Mouse (Mus musculus) forebrain, embryonic 13.5 days (tissue): ENCODE measurements around the gene Slc4a8. TPM values are rescaled to one million over a fixed set of nuclear protein-coding genes. Genes with fewer than 3 reads are reported as not detected.

Experiments
- ATAC-seq: fragments of 200-750 bp; cut with Nextera tagmentation; 2 replicates; pipeline ENCODE4 v1.8.0; 2017
- H3K27ac ChIP-seq: fragments of 300-500 bp; sonication (generic); 2 replicates; pipeline ENCODE4 v1.5.1; 2015; ENCODE audit warnings: inconsistent platforms, mild to moderate bottlenecking, moderate library complexity
- H3K27me3 ChIP-seq: fragments of 300-500 bp; sonication (generic); 2 replicates; pipeline ENCODE4 v1.6.1; 2015; ENCODE audit warnings: mild to moderate bottlenecking, inconsistent platforms
- H3K36me3 ChIP-seq: fragments of 300-500 bp; sonication (generic); 2 replicates; pipeline ENCODE4 v1.6.1; 2015; ENCODE audit warnings: mild to moderate bottlenecking, inconsistent platforms; ENCODE audit not compliant: poor library complexity, severe bottlenecking
- H3K4me1 ChIP-seq: fragments of 300-500 bp; sonication (generic); 2 replicates; pipeline ENCODE4 v1.6.1; 2015; ENCODE audit warnings: inconsistent platforms
- H3K4me2 ChIP-seq: fragments of 300-500 bp; sonication (generic); 2 replicates; pipeline ENCODE4 v1.6.1; 2015; ENCODE audit warnings: inconsistent platforms, mild to moderate bottlenecking, moderate library complexity
- H3K4me3 ChIP-seq: fragments of 300-500 bp; sonication (generic); 2 replicates; pipeline ENCODE4 v1.5.1; 2015; ENCODE audit warnings: mild to moderate bottlenecking, inconsistent platforms
- H3K9ac ChIP-seq: fragments of 300-500 bp; sonication (generic); 2 replicates; pipeline ENCODE4 v1.6.1; 2015; ENCODE audit warnings: mild to moderate bottlenecking, inconsistent platforms
- H3K9me3 ChIP-seq: fragments of 300-500 bp; sonication (generic); replicated peaks from 2 replicates; pipeline ENCODE4 v1.6.1; 2016; ENCODE audit warnings: inconsistent platforms
- WGBS: fragments of 180-500 bp; shearing (Covaris S2); methylation state at CpG from one replicate; pipeline ENCODE4 v1.1.7; 2015; 5-methylcytosine and 5-hydroxymethylcytosine counted together
- polyA plus RNA-seq: library from polyadenylated mRNA; unstranded; fragments of >200 nt; fragmentation: Nextera tagmentation; extraction: Ambion mirVana; gene quantifications from 2 replicates; pipeline ENCODE4 v1.2.1, GENCODE M21; 2015

Slc4a8 gene
- polyA plus RNA-seq, 1 experiment from 2014 or later = 17.1 TPM

GRCm38 (mm10) chr15:100727834-100728233 lies 33.7 kb upstream of the Slc4a8 start:
- H3K4me2 ChIP-seq = no peak overlapping the region
- no peaks in the 10 kb centered on the region for H3K36me3 ChIP-seq
- H3K9me3 ChIP-seq = no peaks in the 10 kb centered on the region
- peaks cover 53% of the 10 kb centered on the region for H3K27me3 ChIP-seq
- no peak overlapping the region for H3K4me3 ChIP-seq
- peaks cover 10% of the 10 kb centered on the region for H3K4me1 ChIP-seq
- H3K9ac ChIP-seq = no peak overlapping the region
- no peak for ATAC-seq
- H3K27ac ChIP-seq = no peak overlapping the region
- 86% methylated on average over 11 of the region's 11 CpGs for WGBS

DNA sequence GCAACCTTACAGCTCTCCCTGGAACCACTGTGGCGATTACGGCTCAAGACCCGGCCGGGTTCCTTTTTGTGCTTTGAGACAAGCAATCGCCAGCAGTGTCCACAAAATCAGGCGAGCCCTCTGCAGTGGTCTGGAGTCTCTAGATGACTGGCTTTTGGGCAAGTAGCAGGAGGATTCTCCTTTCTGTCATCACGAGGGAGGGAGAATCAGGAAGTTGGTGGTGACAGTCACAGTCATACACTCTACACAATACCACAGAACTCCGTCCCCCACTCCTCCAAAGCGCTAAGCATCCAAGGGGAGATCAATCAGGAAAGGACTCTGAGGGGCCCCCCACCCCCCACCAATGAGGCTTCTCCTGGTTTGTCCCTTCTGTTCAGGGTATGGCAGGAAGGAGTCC lies 33.0 kb upstream of the Slc4a8 start:
- Histone ChIP-seq H3K4me2 (peak overlapping the region; percentile 64), H3K9me3 (no peaks in the 10 kb centered on the region), H3K27ac (no peak overlapping the region), H3K9ac (peak overlapping the region; percentile 56; the same call in 1 of the 2 replicates), H3K36me3 (no peaks in the 10 kb centered on the region), H3K4me1 (peaks cover 10% of the 10 kb centered on the region), H3K4me3 (peak overlapping the region; percentile 40), H3K27me3 (peaks cover 53% of the 10 kb centered on the region)
- WGBS = 28% methylated on average over 9 of the region's 9 CpGs
- no peak for ATAC-seq

DNA sequence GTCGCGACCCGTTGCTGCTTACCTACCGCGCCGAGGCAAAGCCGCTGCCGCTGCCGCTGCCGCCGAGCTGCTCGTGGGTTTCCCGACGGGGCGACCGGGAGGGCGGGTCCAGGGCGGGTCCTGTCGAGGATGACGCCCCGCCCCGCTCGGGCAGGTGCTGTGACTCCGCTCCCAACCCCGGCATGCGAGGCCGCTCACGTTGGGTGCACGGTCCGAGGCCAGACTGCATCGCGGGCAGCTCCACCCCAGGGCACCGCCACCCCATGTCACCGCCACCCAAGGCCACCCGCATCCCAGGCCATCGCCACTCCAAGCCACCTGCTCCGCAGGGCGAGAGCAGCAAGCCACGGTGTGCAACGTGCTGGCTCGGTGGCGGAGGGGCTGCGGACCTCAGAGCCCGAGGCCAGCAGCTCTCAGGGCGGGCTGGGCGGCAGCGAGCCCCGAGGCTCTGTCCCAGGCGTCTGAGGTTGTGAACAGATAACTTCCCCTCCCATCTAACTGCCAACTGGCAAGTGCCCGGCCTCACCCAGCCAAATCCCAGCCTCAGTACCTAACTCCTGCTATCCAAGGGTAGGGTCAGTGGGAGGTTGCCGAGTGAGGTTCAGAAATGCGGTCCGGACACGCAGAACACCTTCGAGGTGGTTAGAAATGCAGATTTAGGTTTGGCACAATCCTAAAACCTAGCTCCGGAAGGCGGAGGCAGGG lies 32.1 kb upstream of the Slc4a8 start, which contains the start of gene Galnt6:
Galnt6 (minus strand) TSS at position 96 of the 705 bp plus-strand sequence.
- peaks cover 46% of the 10 kb centered on the region for H3K27me3 ChIP-seq
- 3% methylated on average over 53 of the region's 57 CpGs for WGBS
- peak within 1 kb of the TSS; percentile 56 for H3K9ac ChIP-seq
- peaks cover 10% of the 10 kb centered on the region for H3K4me1 ChIP-seq
- H3K27ac ChIP-seq = no peak within 1 kb of the TSS
- H3K4me3 ChIP-seq = peak within 1 kb of the TSS; percentile 40
- no peak for ATAC-seq
- H3K9me3 ChIP-seq = no peaks in the 10 kb centered on the region
- no peaks in the 10 kb centered on the region for H3K36me3 ChIP-seq
- peak within 1 kb of the TSS; percentile 64 for H3K4me2 ChIP-seq

DNA sequence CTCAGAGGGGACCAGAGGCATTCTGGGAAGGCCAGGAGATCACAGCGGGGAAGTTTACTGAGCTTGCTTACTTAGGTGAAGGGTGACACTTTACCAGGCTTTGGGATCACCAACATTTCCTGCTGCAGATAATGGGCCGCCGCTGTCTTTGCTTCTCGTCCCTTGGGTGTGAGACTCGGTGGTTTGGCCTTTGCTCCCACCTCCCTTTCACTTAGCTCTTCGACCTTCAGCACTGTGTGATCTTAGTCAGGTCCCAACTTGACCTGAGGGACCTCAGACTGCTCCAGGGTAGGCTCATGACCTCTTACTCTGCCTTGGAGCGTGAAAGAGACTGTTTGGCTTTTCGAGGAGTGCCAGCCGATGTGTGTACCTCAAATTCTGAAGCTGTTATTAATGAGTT lies 30.5 kb upstream of the Slc4a8 start:
- Histone ChIP-seq H3K36me3 (no peaks in the 10 kb centered on the region), H3K9ac (no peak overlapping the region), H3K4me2 (no peak overlapping the region), H3K4me1 (peaks cover 10% of the 10 kb centered on the region), H3K27ac (no peak overlapping the region), H3K4me3 (no peak overlapping the region), H3K9me3 (no peaks in the 10 kb centered on the region), H3K27me3 (peaks cover 46% of the 10 kb centered on the region)
- no peak for ATAC-seq
- 57% methylated on average over 9 of the region's 9 CpGs for WGBS

DNA sequence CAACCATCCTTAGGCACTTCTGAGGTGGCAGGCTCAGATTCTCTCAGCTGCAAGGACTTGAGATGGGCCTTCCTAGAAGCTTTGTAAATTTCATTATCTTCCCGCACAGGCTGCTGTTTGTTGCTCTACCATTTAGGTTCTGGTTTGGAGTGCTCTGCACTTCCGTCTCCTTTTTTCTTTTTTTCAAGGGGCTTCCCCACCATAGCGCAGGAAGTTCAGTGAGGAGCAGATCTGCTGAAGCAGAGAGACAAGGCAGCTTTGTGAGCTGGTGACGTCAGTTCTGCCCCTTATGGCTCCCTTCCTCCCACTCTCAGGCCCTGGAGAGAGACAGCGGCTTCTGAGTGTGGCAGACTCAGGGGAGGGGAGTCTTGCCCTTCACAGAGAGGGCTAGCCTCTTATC lies 29.0 kb upstream of the Slc4a8 start:
- H3K9me3 ChIP-seq = no peaks in the 10 kb centered on the region
- H3K27me3 ChIP-seq = peaks cover 40% of the 10 kb centered on the region
- no peaks in the 10 kb centered on the region for H3K36me3 ChIP-seq
- no peak overlapping the region for H3K4me2 ChIP-seq
- no peak overlapping the region for H3K4me3 ChIP-seq
- no peak overlapping the region for H3K27ac ChIP-seq
- H3K4me1 ChIP-seq = peaks cover 10% of the 10 kb centered on the region
- ATAC-seq = no peak
- WGBS = 42% methylated on average over 5 of the region's 5 CpGs
- no peak overlapping the region for H3K9ac ChIP-seq

DNA sequence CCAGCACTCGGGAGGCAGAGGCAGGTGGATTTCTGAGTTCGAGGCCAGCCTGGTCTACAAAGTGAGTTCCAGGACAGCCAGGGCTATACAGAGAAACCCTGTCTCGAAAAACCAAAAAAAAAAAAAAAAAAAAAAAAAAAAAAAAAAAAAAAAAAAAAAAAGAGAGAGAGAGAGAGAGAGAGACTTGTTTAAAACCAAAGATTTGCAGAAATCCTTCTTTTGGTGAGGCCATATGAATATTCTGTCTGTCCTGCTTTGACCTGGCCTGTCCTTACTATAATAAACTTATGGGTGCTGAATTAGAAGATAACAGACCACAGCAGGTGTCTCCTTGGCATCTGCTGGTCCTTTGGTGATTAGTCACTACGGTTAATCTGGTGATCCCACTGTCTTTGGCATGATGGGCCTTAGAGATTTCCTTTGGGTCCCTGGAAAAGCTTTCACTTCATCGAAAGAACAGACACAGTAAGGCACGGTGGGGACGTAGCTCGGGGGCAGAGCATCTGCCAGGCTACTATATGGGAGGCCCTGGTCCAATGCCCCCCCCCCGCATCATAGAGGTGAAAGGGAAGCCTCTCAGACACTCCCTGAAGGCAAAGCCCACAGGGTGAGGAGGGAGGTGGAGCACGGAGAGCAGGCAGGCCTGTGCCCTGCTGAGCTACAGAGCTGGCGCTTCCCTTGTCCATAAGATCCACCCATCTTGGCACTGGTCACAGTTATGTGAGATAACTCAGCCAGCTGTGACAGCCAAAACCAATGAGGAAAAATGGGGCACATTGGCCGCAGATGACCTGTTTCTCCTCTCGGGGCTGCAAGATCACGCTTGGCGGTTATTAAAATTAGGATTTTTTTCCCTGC lies 26.2 kb upstream of the Slc4a8 start:
- Histone ChIP-seq H3K4me1 (no peaks in the 10 kb centered on the region), H3K27me3 (peaks cover 13% of the 10 kb centered on the region), H3K36me3 (no peaks in the 10 kb centered on the region), H3K4me2 (no peak overlapping the region), H3K27ac (no peak overlapping the region), H3K9me3 (no peaks in the 10 kb centered on the region), H3K4me3 (no peak overlapping the region), H3K9ac (no peak overlapping the region)
- WGBS = 91% methylated on average over 14 of the region's 15 CpGs
- ATAC-seq = no peak

DNA sequence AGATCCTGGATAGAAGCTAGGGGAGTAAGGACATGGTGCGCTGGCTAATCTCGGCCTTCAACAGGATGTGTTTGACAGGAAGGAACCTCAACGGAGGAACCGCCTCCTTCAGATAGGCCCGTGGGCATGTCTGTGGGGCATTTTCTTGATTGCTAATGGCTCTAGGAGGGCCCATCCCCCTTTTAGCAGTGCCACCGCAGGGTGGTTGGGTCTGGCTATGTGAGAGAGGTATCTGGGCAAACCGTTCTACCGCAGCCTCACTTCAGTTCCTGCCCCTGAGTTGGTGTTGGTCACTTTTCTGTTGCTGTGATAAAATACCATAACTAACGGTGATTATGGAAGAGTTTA lies 25.6 kb upstream of the Slc4a8 start:
- Histone ChIP-seq H3K4me3 (no peak overlapping the region), H3K27ac (no peak overlapping the region), H3K36me3 (no peaks in the 10 kb centered on the region), H3K4me2 (no peak overlapping the region), H3K27me3 (peaks cover 6% of the 10 kb centered on the region), H3K9ac (no peak overlapping the region), H3K4me1 (no peaks in the 10 kb centered on the region), H3K9me3 (no peaks in the 10 kb centered on the region)
- ATAC-seq = no peak
- 88% methylated on average over 9 of the region's 9 CpGs for WGBS

GRCm38 (mm10) chr15:100737667-100738066 lies 23.9 kb upstream of the Slc4a8 start:
- WGBS = 86% methylated on average over 3 of the region's 3 CpGs
- Histone ChIP-seq H3K27ac (no peak overlapping the region), H3K9ac (no peak overlapping the region), H3K36me3 (no peaks in the 10 kb centered on the region), H3K4me1 (no peaks in the 10 kb centered on the region), H3K4me2 (no peak overlapping the region), H3K4me3 (no peak overlapping the region), H3K9me3 (no peaks in the 10 kb centered on the region), H3K27me3 (no peaks in the 10 kb centered on the region)
- ATAC-seq = no peak

DNA sequence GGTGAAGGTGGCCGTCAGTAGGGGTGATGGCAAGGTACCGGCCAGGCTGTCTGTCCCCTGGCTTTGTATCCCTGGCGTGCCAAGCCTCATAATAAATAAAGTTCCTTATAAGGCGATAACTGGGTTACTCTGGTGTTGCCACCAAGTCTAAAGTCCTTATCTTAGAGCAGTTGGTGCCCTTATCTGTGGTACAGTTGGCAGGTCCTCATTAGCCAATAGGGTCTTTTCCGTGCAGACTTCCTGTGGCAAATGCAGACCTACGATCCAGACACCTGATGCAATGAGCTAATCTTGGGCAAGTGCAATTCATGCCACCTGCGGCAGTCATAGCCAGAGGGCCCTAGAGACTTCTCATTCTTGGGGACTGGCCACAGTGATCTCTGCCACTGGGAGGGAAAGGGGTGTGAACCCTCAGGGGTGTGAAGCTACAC lies 23.2 kb upstream of the Slc4a8 start:
- no peaks in the 10 kb centered on the region for H3K4me1 ChIP-seq
- no peaks in the 10 kb centered on the region for H3K9me3 ChIP-seq
- H3K4me3 ChIP-seq = no peak overlapping the region
- H3K9ac ChIP-seq = no peak overlapping the region
- H3K4me2 ChIP-seq = no peak overlapping the region
- H3K27me3 ChIP-seq = no peaks in the 10 kb centered on the region
- WGBS = 90% methylated on average over 7 of the region's 7 CpGs
- no peak for ATAC-seq
- no peaks in the 10 kb centered on the region for H3K36me3 ChIP-seq
- H3K27ac ChIP-seq = no peak overlapping the region

- 87% methylated on average over 6 of the region's 6 CpGs for WGBS
- no peak overlapping the region for H3K4me2 ChIP-seq
- no peak for ATAC-seq
- H3K27me3 ChIP-seq = no peaks in the 10 kb centered on the region
- no peaks in the 10 kb centered on the region for H3K4me1 ChIP-seq
- H3K4me3 ChIP-seq = no peak overlapping the region
- no peak overlapping the region for H3K27ac ChIP-seq
- H3K9me3 ChIP-seq = no peaks in the 10 kb centered on the region
- H3K9ac ChIP-seq = no peak overlapping the region
- H3K36me3 ChIP-seq = no peaks in the 10 kb centered on the region
These were observed 22.1 kb upstream of the Slc4a8 start for GRCm38 (mm10) chr15:100739442-100739841.

DNA sequence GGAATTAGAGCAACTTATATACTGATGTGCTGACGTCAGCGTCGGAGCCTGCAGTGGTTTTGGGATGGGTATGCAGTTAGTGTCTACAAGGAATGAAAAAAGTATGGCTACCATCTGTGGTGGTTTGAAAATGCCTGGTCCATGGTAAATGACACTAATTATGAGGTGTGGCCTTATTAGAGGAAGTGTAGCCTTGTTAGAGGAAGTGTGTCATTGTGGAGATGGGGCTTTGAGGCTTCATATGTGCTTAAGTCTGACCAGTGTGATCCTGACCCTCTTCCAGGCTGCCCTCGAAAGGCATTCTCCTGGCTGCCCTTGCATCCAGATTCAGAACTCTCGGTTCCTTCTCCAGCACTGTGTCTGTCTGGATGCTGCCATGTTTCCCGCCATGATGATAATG lies 18.3 kb upstream of the Slc4a8 start:
- Histone ChIP-seq H3K4me3 (no peak overlapping the region), H3K9ac (no peak overlapping the region), H3K4me2 (no peak overlapping the region), H3K36me3 (no peaks in the 10 kb centered on the region), H3K27me3 (no peaks in the 10 kb centered on the region), H3K27ac (no peak overlapping the region), H3K9me3 (no peaks in the 10 kb centered on the region), H3K4me1 (peaks cover 11% of the 10 kb centered on the region; the same call in 1 of the 2 replicates)
- no peak for ATAC-seq
- 92% methylated on average over 6 of the region's 6 CpGs for WGBS

DNA sequence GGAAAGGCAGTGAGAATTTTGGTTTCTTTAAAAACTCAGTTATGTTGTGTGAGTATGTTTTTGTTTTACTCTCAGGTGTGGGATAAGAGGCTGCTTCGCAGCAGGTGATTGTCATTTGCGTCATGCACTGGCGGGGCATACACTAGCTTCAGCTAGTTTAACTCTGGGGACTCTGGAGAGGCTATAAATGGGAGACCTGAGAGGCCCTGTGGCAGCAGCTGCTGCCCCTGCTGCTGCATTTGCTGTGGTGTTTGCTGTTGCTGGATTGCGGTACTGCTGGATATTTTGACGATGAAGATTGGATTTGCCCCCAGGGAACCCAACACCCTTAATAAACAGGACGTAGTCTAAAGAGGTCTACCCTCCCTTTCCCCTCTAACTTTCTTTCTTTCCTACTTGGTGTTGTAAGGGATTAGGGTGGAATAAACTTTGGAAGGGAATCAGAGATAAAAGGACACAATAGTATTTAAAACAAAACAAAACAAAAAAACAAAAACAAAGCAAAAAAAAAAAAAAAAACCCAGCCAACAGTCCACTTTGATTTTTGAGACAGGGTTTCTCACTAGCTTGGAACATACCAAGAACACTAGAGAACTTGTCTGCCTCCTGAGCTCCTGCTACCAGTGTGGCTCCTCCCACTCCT lies 14.9 kb upstream of the Slc4a8 start:
- peak overlapping the region; percentile 62 for H3K4me2 ChIP-seq
- H3K4me3 ChIP-seq = peak overlapping the region; percentile 31
- no peaks in the 10 kb centered on the region; the same call in 1 of the 2 replicates for H3K27me3 ChIP-seq
- peak; percentile 36; the same call in 1 of the 2 replicates for ATAC-seq
- H3K4me1 ChIP-seq = peaks cover 11% of the 10 kb centered on the region; the same call in 1 of the 2 replicates
- H3K27ac ChIP-seq = no peak overlapping the region
- no peaks in the 10 kb centered on the region for H3K9me3 ChIP-seq
- no peaks in the 10 kb centered on the region for H3K36me3 ChIP-seq
- no peak overlapping the region for H3K9ac ChIP-seq
- WGBS = 37% methylated on average over 6 of the region's 6 CpGs
